Comparison of ENCODE assay signal across 16 mouse cellular contexts in genomic region chr6:50518371-50518770, GRCm38 (mm10).
"Had no signal": no experiment of that assay in that cellular context is flagged by ENCODE, and none has a peak within 500 bp of the region (broad histone marks: within the 10 kb centered on the region; RNA-seq: fewer than 3 reads in every experiment).

No protein-coding gene starts in this region.

- ATAC-seq: liver, postnatal 0 days; lung, postnatal 0 days; midbrain, embryonic 16.5 days had no signal

- DNase-seq: liver, embryonic 13.5 days; liver, postnatal 0 days; lung, adult 2 months; lung, postnatal 14 days; lung, postnatal 36 days; midbrain, embryonic 14.5 days; retina, postnatal 1 day; right cerebral cortex, adult 18-20 months; right cerebral cortex, postnatal 25 days; right cerebral cortex, postnatal 4 days; spleen, adult 18-20 months; thymus, adult 18-20 months; thymus, postnatal 25 days; thymus, postnatal 4 days had no signal
